Mouse (Mus musculus): ENCODE measurements around the gene Rgs6. TPM values are rescaled to one million over a fixed set of nuclear protein-coding genes. Genes with fewer than 3 reads are reported as not detected.

Gene Rgs6
- total and polyA plus RNA-seq, 3 experiments: not detected

GRCm38 (mm10) chr12:83109891-83110630 is 522.0 kb downstream of the Rgs6 start:
- Histone ChIP-seq H3K9ac (ENCODE audit: insufficient read depth, low read depth) (no peak overlapping the region), H3K4me1 (ENCODE audit: control insufficient read depth in 1 of 2, insufficient read depth in 2 of 2) (peaks cover 3 to 14% of the 10 kb centered on the region in 2 experiments; a peak in 2 of 4 replicates), H3K4me3 (replicated peaks in 1 of 3; ENCODE audit: low read depth in 2 of 3, low read length in 2 of 3, poor library complexity in 1 of 3) (no peak overlapping the region), H3K27ac (ENCODE audit: insufficient read depth, low read depth) (no peak overlapping the region), H3K4me2 (ENCODE audit: insufficient read depth, low read depth, poor library complexity, severe bottlenecking) (no peak overlapping the region), H3K27me3 (replicated peaks) (no peaks in the 10 kb centered on the region), H3K36me3 (replicated peaks in 1 of 2; ENCODE audit: control insufficient read depth in 1 of 2, insufficient read depth in 1 of 2, low read length in 1 of 2) (no peaks in the 10 kb centered on the region), H3K9me3 (replicated peaks; ENCODE audit: low read length) (no peaks in the 10 kb centered on the region), H3K79me2 (replicated peaks; ENCODE audit: control insufficient read depth, extremely low read depth, insufficient read depth, poor library complexity, severe bottlenecking) (no peaks in the 10 kb centered on the region)
- TF ChIP-seq ZC3H11A (IDR thresholded peaks at IDR 0.05; ENCODE audit: low read depth, low read length) (no peak), E2F4 (IDR thresholded peaks at IDR 0.05; ENCODE audit: insufficient replicate concordance, low read depth, low read length) (no peak), TBP (conservative IDR thresholded peaks at IDR 0.05; ENCODE audit: low read depth, low read length) (no peak), SIN3A (IDR thresholded peaks at IDR 0.05; ENCODE audit: low read length) (no peak), CHD1 (IDR thresholded peaks at IDR 0.05; ENCODE audit: low read depth, low read length) (no peak), KAT2A (IDR thresholded peaks at IDR 0.05; ENCODE audit: insufficient replicate concordance, low read length) (no peak), MAX (IDR thresholded peaks at IDR 0.05; ENCODE audit: low read length) (no peak), ETS1 (conservative IDR thresholded peaks at IDR 0.05; ENCODE audit: low read depth, low read length) (no peak), BHLHE40 (IDR thresholded peaks at IDR 0.05; ENCODE audit: low read depth, low read length) (no peak), RCOR1 (conservative IDR thresholded peaks at IDR 0.05; ENCODE audit: low read depth, low read length) (no peak), NELFE (IDR thresholded peaks at IDR 0.05; ENCODE audit: low read depth, low read length) (no peak), POLR2AphosphoS2 (IDR thresholded peaks at IDR 0.05; ENCODE audit: low read depth, low read length) (no peak), CTCF (conservative IDR thresholded peaks at IDR 0.05 in 1 of 2, IDR thresholded peaks at IDR 0.05 in 1 of 2; ENCODE audit: low read depth in 2 of 2, low read length in 2 of 2) (no peak), MAFK (IDR thresholded peaks at IDR 0.05; ENCODE audit: insufficient replicate concordance, low read length) (no peak), MXI1 (IDR thresholded peaks at IDR 0.05; ENCODE audit: low read depth, low read length) (no peak)
- dilution Hi-C loops (cut with MboI; ENCODE audit: extremely low pct_ligation_motif_present, extremely low pct_unique_long_range_greater_than_20kb, low sequenced_read_pairs): no loop called here
- in situ Hi-C loops (cut with MboI; ENCODE audit: low pct_ligation_motif_present, low pct_unique_long_range_greater_than_20kb, low sequenced_read_pairs): loop anchor here (5.0 to 25.0 kb wide), 2 partner anchors 387 to 652 kb away; partner anchors contain the start of gene Papln
- DNase-seq (ENCODE audit: extremely low read depth): no peak

DNA sequence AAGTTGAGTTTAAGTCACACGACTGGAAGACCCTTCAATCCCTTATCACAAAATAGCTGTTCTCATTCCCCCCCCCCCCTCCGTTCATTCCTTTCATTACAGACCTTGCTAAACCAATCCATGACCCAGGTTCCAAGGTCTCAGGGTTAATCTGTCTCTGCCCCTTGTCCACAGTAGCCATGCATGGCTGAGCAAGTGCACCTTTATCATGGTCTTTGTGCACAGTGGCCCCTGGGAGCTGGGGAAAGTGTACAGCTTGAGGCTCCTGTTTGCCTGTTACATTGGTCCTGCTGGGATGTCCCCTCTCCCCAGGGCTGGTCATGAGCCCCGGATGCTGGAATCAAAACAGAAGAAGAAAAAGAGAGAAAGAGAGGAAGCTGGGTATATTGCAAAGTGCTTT is 522.6 kb downstream of the Rgs6 start:
- peaks cover 3 to 7% of the 10 kb centered on the region in 2 experiments; a peak in 2 of 4 replicates for H3K4me1 ChIP-seq (ENCODE audit: control insufficient read depth in 1 of 2, insufficient read depth in 2 of 2)
- dilution Hi-C loops (cut with MboI; ENCODE audit: extremely low pct_ligation_motif_present, extremely low pct_unique_long_range_greater_than_20kb, low sequenced_read_pairs): no loop called here
- in situ Hi-C loops (cut with MboI; ENCODE audit: low pct_ligation_motif_present, low pct_unique_long_range_greater_than_20kb, low sequenced_read_pairs): loop anchor here (5.0 to 25.0 kb wide), 2 partner anchors 387 to 652 kb away; partner anchors contain the start of gene Papln

More for the DNA sequence above, 522.6 kb downstream of the Rgs6 start:
- Histone ChIP-seq H3K4me2 (ENCODE audit: insufficient read depth, low read depth, poor library complexity, severe bottlenecking) (no peak overlapping the region), H3K27me3 (replicated peaks) (no peaks in the 10 kb centered on the region), H3K4me3 (replicated peaks in 1 of 3; ENCODE audit: low read depth in 2 of 3, low read length in 2 of 3, poor library complexity in 1 of 3) (no peak overlapping the region), H3K9me3 (replicated peaks; ENCODE audit: low read length) (no peaks in the 10 kb centered on the region), H3K27ac (ENCODE audit: insufficient read depth, low read depth) (no peak overlapping the region), H3K79me2 (replicated peaks; ENCODE audit: control insufficient read depth, extremely low read depth, insufficient read depth, poor library complexity, severe bottlenecking) (no peaks in the 10 kb centered on the region), H3K9ac (ENCODE audit: insufficient read depth, low read depth) (no peak overlapping the region), H3K36me3 (replicated peaks in 1 of 2; ENCODE audit: control insufficient read depth in 1 of 2, insufficient read depth in 1 of 2, low read length in 1 of 2) (no peaks in the 10 kb centered on the region)
- TF ChIP-seq POLR2A (IDR thresholded peaks at IDR 0.05; ENCODE audit: low read depth, low read length) (no peak), CHD2 (IDR thresholded peaks at IDR 0.05; ENCODE audit: low read length) (no peak)
- no peak for DNase-seq (ENCODE audit: extremely low read depth)
